Mouse (Mus musculus) ovary, postnatal 10 days (tissue): ENCODE results near the gene Ints13.
A peak's percentile ranks its signal among the peaks of the same experiment; 100 is the strongest.

Experiments used
- DNase-seq: peaks from one replicate; pipeline ENCODE4 v3.0.0; 2022; ENCODE audit warnings: low spot score

Gene Ints13

GRCm38 (mm10) chr6:146538661-146539060, 39.0 kb downstream of the Ints13 start:
- no peak for DNase-seq

GRCm38 (mm10) chr6:146538071-146538470, 39.6 kb downstream of the Ints13 start:
- no peak for DNase-seq

- DNase-seq, result no peak
Measured at GRCm38 (mm10) chr6:146537111-146537510, 40.5 kb downstream of the Ints13 start.

- DNase-seq, result no peak
Measured at GRCm38 (mm10) chr6:146535501-146535900, 42.1 kb downstream of the Ints13 start.

- DNase-seq, result no peak
Measured at GRCm38 (mm10) chr6:146533146-146533545, 44.5 kb downstream of the Ints13 start.

GRCm38 (mm10) chr6:146530769-146531168, 46.9 kb downstream of the Ints13 start:
- no peak for DNase-seq

GRCm38 (mm10) chr6:146530363-146530762, 47.3 kb downstream of the Ints13 start:
- DNase-seq, result no peak

GRCm38 (mm10) chr6:146527537-146527936, 50.1 kb downstream of the Ints13 start:
- DNase-seq, result no peak

GRCm38 (mm10) chr6:146525500-146525899, 52.1 kb downstream of the Ints13 start:
- no peak for DNase-seq

GRCm38 (mm10) chr6:146521456-146522245, 56.0 kb downstream of the Ints13 start:
- DNase-seq, result no peak

GRCm38 (mm10) chr6:146519019-146519418, 58.6 kb downstream of the Ints13 start:
- no peak for DNase-seq

GRCm38 (mm10) chr6:146515936-146516335, 61.7 kb downstream of the Ints13 start:
- DNase-seq, result no peak

GRCm38 (mm10) chr6:146514531-146514948, 63.1 kb downstream of the Ints13 start:
- no peak for DNase-seq

- DNase-seq, result no peak
Measured at GRCm38 (mm10) chr6:146513899-146514298, 63.7 kb downstream of the Ints13 start.

GRCm38 (mm10) chr6:146513384-146513783, 64.3 kb downstream of the Ints13 start:
- no peak for DNase-seq

- DNase-seq, result no peak
Measured at GRCm38 (mm10) chr6:146511511-146511910, 66.1 kb downstream of the Ints13 start.

- no peak for DNase-seq
Measured at GRCm38 (mm10) chr6:146509891-146510290, 67.7 kb downstream of the Ints13 start.

GRCm38 (mm10) chr6:146504459-146504858, 73.2 kb downstream of the Ints13 start:
- no peak for DNase-seq

- DNase-seq, result no peak
Measured at GRCm38 (mm10) chr6:146502856-146503255, 74.8 kb downstream of the Ints13 start.

GRCm38 (mm10) chr6:146501866-146502804, 75.5 kb downstream of the Ints13 start, which contains the start of gene Itpr2:
Gene Itpr2, minus strand, starts transcription at chr6:146502223.
- DNase-seq, result peak; percentile 78

- peak; percentile 13 for DNase-seq
Measured at GRCm38 (mm10) chr6:146501316-146501865, 76.2 kb downstream of the Ints13 start.

GRCm38 (mm10) chr6:146500771-146501170, 76.9 kb downstream of the Ints13 start:
- DNase-seq, result no peak
